Mouse (Mus musculus) megakaryocyte progenitor cell, adult 5-6 weeks (primary cell): ENCODE measurements around the gene Aff3. TPM values are rescaled to one million over a fixed set of nuclear protein-coding genes. Genes with fewer than 3 reads are reported as not detected.

Experiments used
- ATAC-seq: replicated peaks from 2 replicates; pipeline ENCODE4 v1.8.0; 2016; ENCODE audit warnings: mild to moderate bottlenecking, moderate TSS enrichment, inconsistent platforms; ENCODE audit not compliant: poor library complexity
- total RNA-seq, 2 experiments: library from RNA; stranded (forward) in 1 of 2; stranded (reverse) in 1 of 2; fragments of 157-497, 149-512 nt in 1 of 2; fragments of 200-1000 nt in 1 of 2; gene quantifications; 2 replicates each; pipeline versions ENCODE4 v1.2.3 to v1.2.4; 2015 to 2017

Gene Aff3
- total RNA-seq, 2 experiments from 2014 or later, result 11.8 to 26.9 TPM

- ATAC-seq, result no peak
Observed at GRCm38 (mm10) chr1:38658376-38658775, 6.4 kb downstream of the Aff3 start.

DNA sequence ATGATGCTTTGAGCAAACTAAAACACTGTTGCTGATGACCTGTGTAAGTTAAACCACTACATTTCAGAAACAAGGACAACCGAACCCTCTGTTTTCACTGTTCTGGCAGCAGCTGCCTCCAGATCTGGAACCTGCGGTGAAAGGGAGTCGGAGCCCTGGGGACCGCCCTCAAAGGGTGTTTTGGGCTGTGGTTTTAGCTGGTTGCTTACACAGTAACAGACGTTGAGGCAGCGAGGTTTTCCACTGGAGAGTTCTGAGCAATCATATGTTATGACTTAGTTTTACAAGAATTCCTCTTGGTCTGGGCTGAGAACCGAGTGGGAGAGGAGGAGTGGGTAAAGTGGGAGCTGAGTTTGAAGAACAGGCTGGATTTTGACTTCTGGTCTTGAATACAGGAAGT lies 7.1 kb downstream of the Aff3 start:
- ATAC-seq, result peak; percentile 63

GRCm38 (mm10) chr1:38654981-38655540 lies 9.7 kb downstream of the Aff3 start:
- ATAC-seq, result 0 out of 2 replicates have a peak, but pooled peaks have one; percentile 47

GRCm38 (mm10) chr1:38650031-38650430 lies 14.7 kb downstream of the Aff3 start:
- no peak for ATAC-seq

DNA sequence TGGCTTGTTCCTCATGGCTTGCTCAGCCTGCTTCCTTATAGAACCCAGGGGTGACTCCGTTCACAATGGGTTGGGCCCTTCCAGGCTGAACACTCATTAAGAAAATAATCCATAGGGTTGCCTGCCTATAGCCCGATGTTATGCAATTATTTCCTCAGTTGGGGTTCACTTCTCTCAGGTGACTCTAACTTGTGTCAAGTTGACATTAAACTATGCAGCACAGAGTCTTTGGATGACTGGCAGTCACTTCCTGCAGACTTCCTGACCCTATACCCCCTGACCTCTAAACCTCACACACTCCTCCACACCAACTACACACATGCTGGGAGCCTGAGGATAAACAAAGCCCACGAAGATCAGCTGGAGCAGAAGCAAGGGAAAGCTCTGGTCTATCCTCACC lies 15.6 kb downstream of the Aff3 start:
- no peak for ATAC-seq

- no peak for ATAC-seq
Observed at GRCm38 (mm10) chr1:38642288-38642687, 22.5 kb downstream of the Aff3 start.

- no peak for ATAC-seq
Observed at GRCm38 (mm10) chr1:38639669-38640068, 25.1 kb downstream of the Aff3 start.

- ATAC-seq, result no peak
Observed at GRCm38 (mm10) chr1:38635596-38635995, 29.2 kb downstream of the Aff3 start.

GRCm38 (mm10) chr1:38634081-38634480 lies 30.7 kb downstream of the Aff3 start:
- ATAC-seq, result peak; percentile 89

DNA sequence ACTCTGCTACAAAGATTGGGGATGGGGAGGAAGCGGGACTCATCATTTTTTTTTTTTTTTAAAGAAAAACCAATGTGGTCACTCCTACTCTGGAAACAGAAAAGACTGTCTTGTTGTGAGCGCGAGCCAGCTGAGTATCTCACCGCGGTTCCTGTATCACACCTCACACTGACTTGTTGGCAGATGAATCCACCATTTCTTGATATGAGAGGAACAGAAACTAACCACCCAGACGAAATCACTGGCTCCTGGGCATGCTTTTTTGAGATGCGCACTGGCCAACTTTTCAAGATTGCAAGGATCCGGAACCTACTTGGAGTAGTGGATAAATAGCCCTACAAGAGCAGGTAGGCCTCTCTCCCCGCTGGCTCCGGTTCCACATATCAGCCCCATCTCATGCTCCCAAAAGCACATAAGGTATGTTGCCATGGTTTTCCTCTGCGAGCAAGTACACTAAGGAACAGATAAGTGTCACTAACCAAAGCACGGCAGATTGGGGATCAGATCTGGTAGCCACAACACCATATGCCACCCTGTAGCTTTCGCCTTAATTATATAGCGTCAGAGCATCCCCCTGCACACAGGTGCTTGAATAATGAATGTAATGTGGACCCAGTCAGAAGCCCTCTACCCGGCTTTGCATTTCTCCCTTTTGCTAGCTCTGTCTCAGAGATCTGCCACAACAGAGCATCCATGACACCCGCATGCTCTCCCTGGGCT lies 32.1 kb downstream of the Aff3 start:
- peak; percentile 50 for ATAC-seq

DNA sequence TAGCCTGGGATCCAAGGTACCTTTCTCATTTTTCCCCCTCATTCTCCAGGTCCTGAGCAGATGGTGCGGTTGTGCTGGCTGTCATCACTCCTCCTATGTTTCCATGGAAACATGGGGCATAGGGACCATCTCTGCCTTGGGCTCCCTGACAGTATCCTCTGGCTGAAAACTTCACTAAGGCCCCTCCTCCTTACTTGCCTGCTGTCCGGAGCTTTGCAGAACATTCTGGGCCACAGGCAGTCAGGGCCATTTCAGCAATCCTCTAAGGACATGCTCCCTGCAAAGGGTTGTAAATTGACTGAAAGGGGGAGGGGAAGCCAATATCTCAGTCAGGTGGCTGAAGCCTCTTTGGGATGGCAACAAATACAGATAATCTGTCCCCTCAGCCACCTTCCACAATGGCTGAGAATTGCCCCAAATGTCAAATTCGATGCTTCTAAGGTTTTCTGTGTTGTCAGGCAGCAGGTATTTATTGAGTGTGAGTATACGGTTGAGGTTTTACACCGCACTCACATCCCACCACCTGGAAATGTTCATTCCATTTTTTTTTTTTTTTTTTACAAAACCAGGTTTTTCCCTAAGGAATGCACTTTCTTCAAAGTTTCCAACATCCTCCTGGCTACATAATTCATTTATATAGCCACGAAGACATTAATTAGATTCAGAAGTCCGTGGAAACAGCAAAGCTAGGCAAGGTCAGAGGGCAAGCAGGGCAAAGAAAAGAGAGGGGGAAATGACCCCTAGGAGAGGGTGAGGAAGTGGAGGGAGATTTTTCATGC lies 33.1 kb downstream of the Aff3 start:
- ATAC-seq, result no peak

- ATAC-seq, result no peak
Observed at GRCm38 (mm10) chr1:38628901-38629585, 35.7 kb downstream of the Aff3 start.

GRCm38 (mm10) chr1:38628426-38628825 lies 36.3 kb downstream of the Aff3 start:
- ATAC-seq, result no peak

DNA sequence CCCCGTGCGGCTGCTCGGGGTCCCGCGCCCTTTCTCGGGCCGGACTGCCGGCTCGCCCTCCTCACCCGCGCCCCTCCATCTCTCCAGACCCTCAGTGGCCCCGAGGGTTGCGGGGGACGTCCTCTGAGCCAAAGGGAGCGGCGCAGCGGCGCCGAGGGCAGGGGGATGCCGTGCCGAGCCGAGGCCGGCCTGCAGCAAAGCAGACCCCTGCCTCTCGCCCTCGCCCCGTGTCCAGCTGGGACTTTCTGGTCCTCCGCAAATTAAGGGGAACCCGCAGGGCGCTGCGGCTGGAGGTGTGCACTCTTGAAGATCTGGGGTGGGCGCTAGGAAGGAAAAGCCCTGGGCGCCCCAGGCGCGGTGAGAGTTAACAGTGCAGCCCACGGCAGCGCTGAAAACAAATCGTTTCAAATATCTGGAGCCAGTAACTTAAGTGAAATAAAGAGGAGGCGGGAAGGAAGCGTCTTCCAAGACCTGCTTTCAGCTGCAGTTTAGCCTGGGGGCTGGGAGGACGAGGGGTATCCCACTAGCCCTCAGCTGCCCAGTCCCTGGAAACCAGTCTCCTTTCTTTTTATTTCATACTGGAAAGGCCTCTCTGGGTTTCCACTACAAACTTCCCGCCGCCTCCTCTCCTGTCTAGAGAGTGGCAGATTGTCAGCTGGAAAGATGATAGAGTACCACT lies 36.9 kb downstream of the Aff3 start:
- no peak for ATAC-seq

GRCm38 (mm10) chr1:38626739-38627661 lies 37.8 kb downstream of the Aff3 start:
- ATAC-seq, result peak; percentile 57

DNA sequence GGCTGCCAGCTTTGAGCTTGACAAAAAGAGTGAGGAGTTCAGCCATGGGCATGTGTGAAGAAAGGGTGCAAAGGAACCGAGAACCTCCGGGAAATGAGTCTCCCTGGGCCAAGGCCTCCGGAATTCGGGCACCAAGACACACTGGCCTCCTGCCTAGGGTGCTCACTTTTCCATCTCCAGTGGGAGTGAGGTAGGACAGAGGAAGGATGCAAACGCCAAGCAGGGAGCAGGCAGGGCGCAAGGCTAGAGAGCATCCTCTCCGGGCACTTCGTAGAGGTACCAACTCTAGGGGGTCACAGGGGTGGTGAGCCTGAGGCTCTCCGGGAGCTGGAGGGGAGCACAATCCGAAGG lies 38.4 kb downstream of the Aff3 start:
- no peak for ATAC-seq

- ATAC-seq, result no peak
Observed at GRCm38 (mm10) chr1:38621840-38622239, 42.9 kb downstream of the Aff3 start.

DNA sequence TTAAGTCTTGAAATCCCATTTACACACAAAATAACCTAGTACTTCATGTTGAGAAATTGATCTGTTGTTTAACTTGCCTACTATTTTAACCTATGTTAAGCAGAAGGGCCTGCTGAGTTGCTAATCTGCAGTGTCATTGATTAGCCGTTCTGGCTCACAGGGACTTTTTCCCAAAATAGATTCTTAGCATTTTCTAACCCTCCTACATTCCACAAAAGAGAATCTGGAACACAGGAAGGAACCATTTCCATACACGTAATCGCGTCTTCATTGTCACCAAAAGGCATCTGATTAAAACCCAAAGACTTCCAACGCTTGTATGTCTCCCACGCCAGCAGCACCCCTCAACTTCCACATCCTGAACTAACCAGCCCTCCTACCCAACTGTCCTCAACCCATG lies 44.4 kb downstream of the Aff3 start:
- no peak for ATAC-seq

GRCm38 (mm10) chr1:38606741-38607140 lies 58.0 kb downstream of the Aff3 start:
- no peak for ATAC-seq

DNA sequence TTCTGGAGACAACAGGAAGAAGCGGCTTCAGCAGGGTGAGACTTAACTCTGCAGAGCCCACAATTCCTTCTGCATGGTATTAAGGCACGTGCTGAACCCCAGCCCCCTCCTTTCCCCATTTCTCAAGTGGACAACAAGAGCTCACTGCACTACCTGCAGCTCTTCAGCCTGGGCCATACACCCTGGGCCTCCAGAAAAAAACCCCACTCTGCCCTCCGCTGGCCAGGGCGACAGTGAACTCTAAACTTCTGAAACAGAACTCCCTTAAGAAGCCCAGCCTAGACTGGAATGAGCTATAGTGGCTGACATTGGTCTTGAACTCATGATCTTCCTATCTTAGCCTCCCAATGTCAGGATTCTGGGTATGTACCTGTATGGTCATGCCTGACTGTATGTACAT lies 59.3 kb downstream of the Aff3 start:
- ATAC-seq, result peak; percentile 57; the same call in 1 of the 2 replicates
